25 mouse cellular contexts compared by ENCODE assay signal in genomic region chr15:63674404-63674803, GRCm38 (mm10).
DNase-seq lines count a peak whose midpoint lies in the region; ATAC-seq and TF ChIP-seq lines count a peak whose summit lies in the region.
"Had no signal": no experiment of that assay in that cellular context is flagged by ENCODE, and none has a peak within 500 bp of the region (broad histone marks: within the 10 kb centered on the region; RNA-seq: fewer than 3 reads in every experiment).

No protein-coding gene starts in this region.

- in situ Hi-C loops in Patski (cut with MboI; ENCODE audit: low pct_unique_long_range_greater_than_20kb) = no loop called here

- peaks cover 3% of the 10 kb centered on the region for H3K4me1 ChIP-seq in liver, postnatal 0 days (ENCODE audit: insufficient read depth)
- H3K4me1 ChIP-seq in liver, embryonic 12.5 days = peaks cover 22% of the 10 kb centered on the region
- no peaks in the 10 kb centered on the region for H3K4me1 ChIP-seq in small intestine, adult 2 months (ENCODE audit: control insufficient read depth, insufficient read depth, insufficient read length, low read length)
- H3K4me1 ChIP-seq: heart, embryonic 10.5 days; hindbrain, embryonic 13.5 days; liver, embryonic 15.5 days; neural tube, embryonic 15.5 days had no signal

- TF ChIP-seq CTCF in liver, postnatal 0 days (IDR thresholded peaks at IDR 0.05; ENCODE audit: low read depth) = peak; percentile 36
- peak; percentile 47 for TF ChIP-seq CTCF in Patski (IDR thresholded peaks at IDR 0.05)
- peak; percentile 10; the same call in 1 of the 2 replicates for TF ChIP-seq CTCF in small intestine, adult 2 months (IDR thresholded peaks at IDR 0.05; ENCODE audit: extremely low read depth, insufficient read length, insufficient replicate concordance, low read depth, low read length)

- H3K27me3 ChIP-seq in liver, postnatal 0 days (ENCODE audit: insufficient read depth, low read length) = no peaks in the 10 kb centered on the region
- H3K27me3 ChIP-seq in liver, embryonic 12.5 days (replicated peaks) = no peaks in the 10 kb centered on the region
- H3K27me3 ChIP-seq in Patski = no peaks in the 10 kb centered on the region
- no peaks in the 10 kb centered on the region for H3K27me3 ChIP-seq in small intestine, adult 2 months (ENCODE audit: control insufficient read depth, insufficient read depth, low read length)
- H3K27me3 ChIP-seq: hindbrain, embryonic 13.5 days; liver, embryonic 15.5 days; neural tube, embryonic 15.5 days had no signal

- H3K9ac ChIP-seq in liver, postnatal 0 days (replicated peaks) = no peak overlapping the region
- H3K9ac ChIP-seq in liver, embryonic 12.5 days = no peak overlapping the region
- H3K9ac ChIP-seq: hindbrain, embryonic 13.5 days; liver, embryonic 15.5 days; midbrain, embryonic 13.5 days; neural tube, embryonic 15.5 days had no signal

- POLR2A ChIA-PET in Patski (lab: Charles Lee) = no interaction called here

- H3K4me2 ChIP-seq in liver, postnatal 0 days (ENCODE audit: low read depth, low read length) = no peak overlapping the region
- no peak overlapping the region for H3K4me2 ChIP-seq in liver, embryonic 12.5 days
- H3K4me2 ChIP-seq: hindbrain, embryonic 13.5 days; liver, embryonic 15.5 days; midbrain, embryonic 13.5 days; neural tube, embryonic 15.5 days had no signal

- H3K4me3 ChIP-seq in liver, postnatal 0 days (ENCODE audit: low read depth, low read length) = no peak overlapping the region
- no peak overlapping the region for H3K4me3 ChIP-seq in liver, embryonic 12.5 days
- no peak overlapping the region for H3K4me3 ChIP-seq in small intestine, adult 2 months (ENCODE audit: low read depth, low read length)
- H3K4me3 ChIP-seq: heart, embryonic 10.5 days; hindbrain, embryonic 13.5 days; left cerebral cortex, adult 2 months; liver, embryonic 15.5 days; midbrain, embryonic 13.5 days; myocyte; neural tube, embryonic 15.5 days had no signal

- no peak for DNase-seq in liver, postnatal 0 days
- DNase-seq in ES-CJ7 (ENCODE audit: low read depth, low spot score) = peak; percentile 14
- DNase-seq in Patski (ENCODE audit: low read depth, low spot score) = no peak
- DNase-seq in thymus, postnatal 4 days = no peak
- no peak for DNase-seq in spleen, postnatal 14 days (ENCODE audit: low spot score in 2 of 2)
- DNase-seq: adrenal gland, postnatal 25 days; cerebellum, adult 11-12 months; cerebellum, postnatal 36 days; heart, postnatal 10 days; kidney, adult 8-10 months; kidney, postnatal 25 days; layer of hippocampus, adult 9-11 months; left cerebral cortex, postnatal 4 days; lung, postnatal 10 days; spleen, adult 18-20 months had no signal

- CTCF ChIA-PET in Patski (lab: Charles Lee) = no interaction called here

- TF ChIP-seq EP300 in liver, postnatal 0 days (IDR thresholded peaks at IDR 0.05; ENCODE audit: low read depth) = no peak

- TF ChIP-seq POLR2A in small intestine, adult 2 months (IDR thresholded peaks at IDR 0.05; ENCODE audit: low read depth, low read length) = no peak

- WGBS in liver, postnatal 0 days (ENCODE audit: insufficient replicate concordance) = 85% methylated on average over 5 of the region's 5 CpGs
- WGBS in liver, embryonic 12.5 days (ENCODE audit: insufficient replicate concordance) = 81% methylated on average over 5 of the region's 5 CpGs
- 93% methylated on average over 5 of the region's 5 CpGs for WGBS in small intestine, adult 2 months

- H3K36me3 ChIP-seq in liver, postnatal 0 days (replicated peaks; ENCODE audit: insufficient read depth, low read length) = no peaks in the 10 kb centered on the region
- H3K36me3 ChIP-seq in liver, embryonic 12.5 days = no peaks in the 10 kb centered on the region
- H3K36me3 ChIP-seq in small intestine, adult 2 months (ENCODE audit: control insufficient read depth, insufficient read depth, low read length) = no peaks in the 10 kb centered on the region
- H3K36me3 ChIP-seq: heart, embryonic 10.5 days; hindbrain, embryonic 13.5 days; liver, embryonic 15.5 days; midbrain, embryonic 13.5 days; neural tube, embryonic 15.5 days had no signal

- H3K9me3 ChIP-seq in liver, postnatal 0 days (ENCODE audit: low read length) = no peaks in the 10 kb centered on the region; the same call in 1 of the 2 replicates
- 0 out of 2 replicates have a peak, but pooled peaks cover 3% of the 10 kb centered on the region for H3K9me3 ChIP-seq in liver, embryonic 12.5 days (replicated peaks)
- H3K9me3 ChIP-seq: heart, embryonic 10.5 days; hindbrain, embryonic 13.5 days; liver, embryonic 15.5 days; midbrain, embryonic 13.5 days; neural tube, embryonic 15.5 days had no signal

- H3K27ac ChIP-seq in liver, postnatal 0 days (ENCODE audit: low read depth) = no peak overlapping the region
- H3K27ac ChIP-seq in liver, embryonic 12.5 days = no peak overlapping the region
- H3K27ac ChIP-seq in small intestine, adult 2 months (ENCODE audit: insufficient read depth, low read depth, low read length) = no peak overlapping the region
- H3K27ac ChIP-seq: heart, embryonic 10.5 days; hindbrain, embryonic 13.5 days; left cerebral cortex, adult 2 months; liver, embryonic 15.5 days; midbrain, embryonic 13.5 days; neural tube, embryonic 15.5 days had no signal

- no peak for ATAC-seq in liver, postnatal 0 days
- no peak for ATAC-seq in liver, embryonic 12.5 days
- ATAC-seq in Patski = no peak
- ATAC-seq: CD4-positive, CD25-positive, alpha-beta regulatory T cell, adult 4 months; midbrain, embryonic 13.5 days had no signal
